ENCODE assay signal across 18 mouse cellular contexts in the genomic region with DNA sequence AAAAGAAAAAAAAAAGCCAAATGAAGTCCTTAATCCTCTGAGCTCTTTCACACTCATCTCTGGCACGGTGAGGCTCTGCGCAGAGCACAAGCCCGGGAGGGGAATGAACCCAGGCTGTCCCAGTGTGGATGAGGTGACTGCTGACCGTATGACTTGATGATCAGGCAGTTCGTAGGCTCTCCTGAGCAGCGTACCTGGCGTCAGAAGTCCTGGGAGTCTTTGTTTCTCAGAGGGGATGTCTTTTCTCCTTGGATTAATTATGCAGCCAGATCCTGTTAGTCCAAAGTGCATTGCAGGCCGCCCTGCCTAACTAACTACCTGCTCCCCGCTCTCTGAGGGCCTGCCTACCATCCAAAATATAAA. TPM values are rescaled to one million over a fixed set of nuclear protein-coding genes. Genes with fewer than 3 reads are reported as not detected.
DNase-seq lines count a peak whose midpoint lies in the region; ATAC-seq and TF ChIP-seq lines count a peak whose summit lies in the region.
"Had no signal": no experiment of that assay in that cellular context is flagged by ENCODE, and none has a peak within 500 bp of the region (broad histone marks: within the 10 kb centered on the region; RNA-seq: fewer than 3 reads in every experiment).

No protein-coding gene starts in this region.

- H3K9me3 ChIP-seq in heart, postnatal 0 days (replicated peaks; ENCODE audit: control insufficient read depth, low read length): no peaks in the 10 kb centered on the region
- H3K9me3 ChIP-seq in limb, embryonic 12.5 days: no peaks in the 10 kb centered on the region
- H3K9me3 ChIP-seq in limb, embryonic 10.5 days (replicated peaks): no peaks in the 10 kb centered on the region
- H3K9me3 ChIP-seq: embryonic facial prominence, embryonic 12.5 days; hindbrain, embryonic 15.5 days; liver, embryonic 15.5 days; lung, embryonic 15.5 days; neural tube, embryonic 12.5 days had no signal

- 71% methylated on average over 9 of the region's 9 CpGs for WGBS in heart, postnatal 0 days
- WGBS in limb, embryonic 12.5 days: 57% methylated on average over 9 of the region's 9 CpGs
- WGBS in limb, embryonic 10.5 days: 77% methylated on average over 9 of the region's 9 CpGs

- H3K4me3 ChIP-seq in gastrocnemius, adult 2 months: peak overlapping the region; percentile 28
- H3K4me3 ChIP-seq in heart, postnatal 0 days (ENCODE audit: low read depth, low read length): no peak overlapping the region
- no peak overlapping the region for H3K4me3 ChIP-seq in limb, embryonic 12.5 days (replicated peaks)
- no peak overlapping the region for H3K4me3 ChIP-seq in limb, embryonic 10.5 days
- H3K4me3 ChIP-seq: embryonic facial prominence, embryonic 12.5 days; hindbrain, embryonic 15.5 days; liver, embryonic 15.5 days; lung, embryonic 15.5 days; megakaryocyte, embryonic 14.5 days; neural tube, embryonic 12.5 days had no signal

- no peaks in the 10 kb centered on the region for H3K36me3 ChIP-seq in heart, postnatal 0 days (replicated peaks; ENCODE audit: control insufficient read depth, insufficient read depth, low read length)
- H3K36me3 ChIP-seq in limb, embryonic 12.5 days: no peaks in the 10 kb centered on the region
- H3K36me3 ChIP-seq in limb, embryonic 10.5 days: no peaks in the 10 kb centered on the region
- H3K36me3 ChIP-seq: embryonic facial prominence, embryonic 12.5 days; hindbrain, embryonic 15.5 days; liver, embryonic 15.5 days; lung, embryonic 15.5 days; neural tube, embryonic 12.5 days had no signal

- no peak overlapping the region for H3K4me2 ChIP-seq in heart, postnatal 0 days (ENCODE audit: low read depth, low read length)
- peak overlapping the region; percentile 23; the same call in 1 of the 2 replicates for H3K4me2 ChIP-seq in limb, embryonic 12.5 days
- H3K4me2 ChIP-seq: embryonic facial prominence, embryonic 12.5 days; hindbrain, embryonic 15.5 days; liver, embryonic 15.5 days; lung, embryonic 15.5 days; neural tube, embryonic 12.5 days had no signal

- peak; percentile 66 for DNase-seq in gastrocnemius, adult 2 months
- DNase-seq in gastrocnemius, postnatal 4 days (ENCODE audit: low spot score in 2 of 2): no peak
- no peak for DNase-seq in heart, postnatal 0 days (ENCODE audit: low spot score)
- no peak for DNase-seq in heart, postnatal 4 days
- DNase-seq in limb, embryonic 10.5 days (ENCODE audit: low spot score): no peak
- DNase-seq in testis, postnatal 14 days (ENCODE audit: low spot score): no peak
- DNase-seq: layer of hippocampus, adult 9-11 months; liver; midbrain, embryonic 14.5 days; right cerebral cortex, postnatal 14 days; spleen, adult 18-20 months had no signal

- H3K9ac ChIP-seq in heart, postnatal 0 days (replicated peaks; ENCODE audit: low read depth, low read length): no peak overlapping the region; the same call in 1 of the 2 replicates
- no peak overlapping the region for H3K9ac ChIP-seq in limb, embryonic 12.5 days (replicated peaks)
- H3K9ac ChIP-seq: embryonic facial prominence, embryonic 12.5 days; hindbrain, embryonic 15.5 days; liver, embryonic 15.5 days; lung, embryonic 15.5 days; neural tube, embryonic 12.5 days had no signal

- intact Hi-C loops in gastrocnemius, adult 2 months (cut with DNase I): loop anchor here (1.0 to 2.0 kb wide), 2 partner anchors 34 to 106 kb away; no protein-coding TSS in a partner anchor

- peak overlapping the region; percentile 94 for H3K27ac ChIP-seq in gastrocnemius, adult 2 months
- peak overlapping the region; percentile 85 for H3K27ac ChIP-seq in heart, postnatal 0 days (ENCODE audit: low read depth)
- H3K27ac ChIP-seq in limb, embryonic 12.5 days: no peak overlapping the region
- H3K27ac ChIP-seq in limb, embryonic 10.5 days: no peak overlapping the region
- H3K27ac ChIP-seq: embryonic facial prominence, embryonic 12.5 days; hindbrain, embryonic 15.5 days; liver, embryonic 15.5 days; lung, embryonic 15.5 days; neural tube, embryonic 12.5 days had no signal

- no peaks in the 10 kb centered on the region for H3K27me3 ChIP-seq in heart, postnatal 0 days (ENCODE audit: control insufficient read depth, insufficient read depth, low read length)
- peaks cover 3% of the 10 kb centered on the region for H3K27me3 ChIP-seq in limb, embryonic 12.5 days
- H3K27me3 ChIP-seq in limb, embryonic 10.5 days (ENCODE audit: low read depth, poor library complexity, severe bottlenecking): 0 out of 2 replicates have a peak, but pooled peaks cover 6% of the 10 kb centered on the region
- H3K27me3 ChIP-seq: embryonic facial prominence, embryonic 12.5 days; hindbrain, embryonic 15.5 days; lung, embryonic 15.5 days had no signal

- H3K4me1 ChIP-seq in heart, postnatal 0 days (ENCODE audit: control insufficient read depth, insufficient read depth): peaks cover 14% of the 10 kb centered on the region
- H3K4me1 ChIP-seq in limb, embryonic 12.5 days (replicated peaks): peaks cover 27% of the 10 kb centered on the region
- peaks cover 15% of the 10 kb centered on the region for H3K4me1 ChIP-seq in limb, embryonic 10.5 days
- H3K4me1 ChIP-seq: embryonic facial prominence, embryonic 12.5 days; liver, embryonic 15.5 days had no signal

- TF ChIP-seq EP300 in heart, postnatal 0 days (IDR thresholded peaks at IDR 0.05; ENCODE audit: low read depth): no peak

- no peak for ATAC-seq in heart, postnatal 0 days (ENCODE audit: insufficient read depth, low read depth)
- ATAC-seq in limb, embryonic 12.5 days (ENCODE audit: insufficient number of reproducible peaks, insufficient read depth, low FRiP score, low TSS enrichment, low read depth): no peak

- no peak for TF ChIP-seq CTCF in gastrocnemius, adult 2 months (IDR thresholded peaks at IDR 0.05)
- TF ChIP-seq CTCF in heart, postnatal 0 days (IDR thresholded peaks at IDR 0.05; ENCODE audit: low read depth): no peak

RNA-seq across cellular contexts. Expression of a gene that starts 22.6 kb away (rescaled TPM):
- 100 to 1,000 TPM in 1 of 2 experiments, 10 to 100 TPM in 1; 22.4 to 127 TPM for total RNA-seq in gastrocnemius, adult 2 months (2021)
- 10 to 100 TPM; 11.6 to 13.3 TPM for total RNA-seq in gastrocnemius, postnatal 4 days (2021)
- total RNA-seq in heart, postnatal 0 days (2014; rRNA removed; ENCODE audit: low replicate concordance): 18.7 and 30.4 TPM in 2 replicates
- 33.2 and 46.6 TPM in 2 replicates for polyA plus RNA-seq in heart, postnatal 0 days (2015; fragmentation: Nextera tagmentation; extraction: Ambion mirVana)
- 10 to 100 TPM; 23.8 to 29.4 TPM for total RNA-seq in heart, postnatal 4 days (2021)
- polyA plus RNA-seq in limb, embryonic 12.5 days (2016; fragmentation: Nextera tagmentation; extraction: Ambion mirVana): 35.6 and 36.2 TPM in 2 replicates
- 14.3 and 18.6 TPM in 2 replicates for polyA plus RNA-seq in limb, embryonic 10.5 days (2016; fragmentation: Nextera tagmentation; extraction: Ambion mirVana)

Comparison
In these comparisons a context has a peak if more than half of its experiments do, and no peak if none do; other contexts are left out.
1. H3K27ac ChIP-seq: peak in gastrocnemius, adult 2 months (single experiment) and heart, postnatal 0 days (single experiment); none in limb, embryonic 12.5 days (single experiment) and limb, embryonic 10.5 days (single experiment).